Mouse (Mus musculus) liver, postnatal 0 days (tissue): Measurements from ENCODE around the gene Jmjd4. TPM values are rescaled to one million over a fixed set of nuclear protein-coding genes. Genes with fewer than 3 reads are reported as not detected.

Experiments used
- ATAC-seq: fragments of 200-750 bp; cut with Nextera tagmentation; 2 replicates; pipeline ENCODE4 v1.8.0; 2017; ENCODE audit warnings: mild to moderate bottlenecking, moderate library complexity
- DNase-seq: peaks from one replicate; pipeline ENCODE4 v3.0.0-alpha.2; 2016
- H3K27ac ChIP-seq: fragments of 300-500 bp; sonication (generic); 2 replicates; pipeline ENCODE4 v1.5.1; 2014; ENCODE audit warnings: antibody characterized with exemption, moderate library complexity, mild to moderate bottlenecking, low read depth
- H3K27me3 ChIP-seq: fragments of 300-500 bp; sonication (generic); 2 replicates; pipeline ENCODE4 v1.6.1; 2014; ENCODE audit warnings: low read length, control low read depth, mixed read lengths; ENCODE audit not compliant: insufficient read depth
- H3K36me3 ChIP-seq: fragments of 300-500 bp; sonication (generic); replicated peaks from 2 replicates; pipeline ENCODE4 v1.6.1; 2014; ENCODE audit warnings: mild to moderate bottlenecking, control low read depth, low read length, moderate library complexity, mixed read lengths; ENCODE audit not compliant: insufficient read depth
- H3K4me1 ChIP-seq: fragments of 300-500 bp; sonication (generic); 2 replicates; pipeline ENCODE4 v1.6.1; 2014; ENCODE audit warnings: antibody characterized with exemption, mild to moderate bottlenecking, control low read depth; ENCODE audit not compliant: insufficient read depth
- H3K4me2 ChIP-seq: fragments of 300-500 bp; sonication (generic); 2 replicates; pipeline ENCODE4 v1.6.1; 2014; ENCODE audit warnings: low read depth, mild to moderate bottlenecking, low read length, moderate library complexity, mixed read lengths
- H3K4me3 ChIP-seq: fragments of 300-500 bp; sonication (generic); 2 replicates; pipeline ENCODE4 v1.5.1; 2014; ENCODE audit warnings: low read depth, low read length
- H3K9ac ChIP-seq: fragments of 300-500 bp; sonication (generic); replicated peaks from 2 replicates; pipeline ENCODE4 v1.6.1; 2014; ENCODE audit warnings: mild to moderate bottlenecking, moderate library complexity
- H3K9me3 ChIP-seq: fragments of 300-500 bp; sonication (generic); 2 replicates; pipeline ENCODE4 v1.6.1; 2016; ENCODE audit warnings: mild to moderate bottlenecking, control low read depth, low read length, mixed read lengths
- CTCF ChIP-seq: sonication (generic); IDR thresholded peaks from 2 replicates; pipeline ENCODE4 v1.5.1; 2016; ENCODE audit warnings: antibody characterized with exemption, low read depth
- EP300 ChIP-seq: IDR thresholded peaks from 2 replicates; pipeline ENCODE4 v1.6.1; 2016; ENCODE audit warnings: antibody characterized with exemption, low read depth, mild to moderate bottlenecking
- WGBS: fragments of 180-500 bp; shearing (Covaris S2); extraction: QIAGEN DNeasy Blood & Tissue Kit; methylation state at CpG from one replicate; pipeline ENCODE4 v1.1.7; 2014; ENCODE audit not compliant: insufficient replicate concordance; 5-methylcytosine and 5-hydroxymethylcytosine counted together
- polyA plus RNA-seq: library from polyadenylated mRNA; unstranded; fragments of >200 nt; fragmentation: Nextera tagmentation; extraction: Ambion mirVana; gene quantifications from 2 replicates; pipeline ENCODE4 v1.2.1, GENCODE M21; 2015

Gene Jmjd4
- 3.2 and 3.6 TPM in 2 replicates for polyA plus RNA-seq

DNA sequence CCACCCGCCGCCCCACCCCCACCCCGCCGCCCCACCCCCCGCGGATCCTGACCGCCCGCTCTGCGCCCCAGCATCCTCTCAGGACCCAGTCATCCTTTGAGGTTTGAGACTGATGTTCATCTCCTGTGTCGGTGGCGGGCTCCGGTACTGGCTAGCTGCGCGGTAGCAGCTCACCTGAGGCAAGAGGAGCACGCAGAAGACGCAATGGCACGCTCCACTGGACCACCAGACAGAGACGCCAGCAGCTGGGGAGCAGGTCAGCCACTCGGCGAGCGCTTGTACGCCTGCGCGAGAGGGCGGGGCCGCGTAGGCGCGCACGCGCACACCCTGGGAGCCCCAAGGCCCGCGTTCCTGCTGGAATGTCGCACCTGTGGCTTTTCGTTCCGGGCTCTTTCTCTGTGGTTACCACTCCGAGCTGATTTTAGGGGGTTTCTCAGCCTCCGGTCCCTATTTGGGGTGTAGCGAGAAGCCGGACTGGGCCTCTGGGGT, at the start of gene Jmjd4:
Jmjd4 (plus strand) TSS at position 305 of the 489 bp plus-strand sequence.
- ATAC-seq (peak; percentile 97), DNase-seq (peak; percentile 93)
- H3K27ac ChIP-seq = peak within 1 kb of the TSS; percentile 87
- under 1% methylated on average over 32 of the region's 40 CpGs for WGBS
- peaks cover 5% of the 10 kb centered on the region for H3K36me3 ChIP-seq
- peak within 1 kb of the TSS; percentile 93 for H3K9ac ChIP-seq
- H3K9me3 ChIP-seq = no peaks in the 10 kb centered on the region
- TF ChIP-seq EP300 (no peak), CTCF (no peak)
- H3K4me1 ChIP-seq = peaks cover 16% of the 10 kb centered on the region
- no peaks in the 10 kb centered on the region for H3K27me3 ChIP-seq
- peak within 1 kb of the TSS; percentile 98 for H3K4me2 ChIP-seq
- peak within 1 kb of the TSS; percentile 96 for H3K4me3 ChIP-seq

DNA sequence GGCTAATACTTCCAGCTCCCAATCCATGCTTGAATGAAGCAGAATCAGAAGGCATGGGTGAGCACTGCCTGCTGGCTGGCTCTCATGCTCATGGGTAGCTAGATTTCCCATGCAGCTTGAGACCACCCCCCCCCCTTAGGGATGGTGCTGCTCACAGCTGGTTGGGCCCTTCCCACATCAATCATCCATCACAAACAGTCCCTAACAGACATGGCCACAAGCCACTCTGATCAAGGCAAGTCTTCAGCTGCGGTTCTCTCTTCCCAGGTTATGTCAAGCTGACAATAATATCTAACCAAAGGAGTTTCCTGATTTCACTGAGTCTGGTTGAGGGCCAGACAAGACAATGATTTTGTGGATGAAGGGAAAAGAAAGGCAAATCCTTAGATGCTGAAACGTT, 49.0 kb upstream of the Jmjd4 start:
- Histone ChIP-seq H3K36me3 (no peaks in the 10 kb centered on the region), H3K9me3 (no peaks in the 10 kb centered on the region), H3K4me2 (no peak overlapping the region), H3K9ac (no peak overlapping the region), H3K4me1 (no peaks in the 10 kb centered on the region), H3K4me3 (no peak overlapping the region), H3K27ac (no peak overlapping the region), H3K27me3 (no peaks in the 10 kb centered on the region)
- 45% methylated on average over 2 of the region's 2 CpGs for WGBS
- TF ChIP-seq EP300 = no peak
- TF ChIP-seq CTCF = no peak
- DNase-seq (no peak), ATAC-seq (no peak)

DNA sequence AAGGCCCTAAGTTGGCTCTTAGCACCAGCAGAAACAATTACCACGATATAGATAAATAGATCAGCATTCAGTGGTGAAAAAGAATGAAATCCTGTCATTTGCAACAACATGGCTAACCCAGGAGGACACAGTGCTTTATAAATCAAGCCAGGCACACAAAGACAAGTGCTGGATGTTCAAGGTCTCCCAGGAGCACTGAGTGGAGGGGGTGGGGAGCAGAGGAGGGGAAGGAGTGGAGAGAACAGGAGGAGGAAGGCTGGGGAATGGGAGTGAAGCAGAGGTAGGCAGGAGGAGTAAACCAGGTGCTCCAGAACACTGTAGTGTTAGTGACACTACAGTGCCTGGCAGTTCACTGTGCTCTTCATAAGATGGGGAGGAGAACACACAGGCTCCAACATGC, 44.1 kb upstream of the Jmjd4 start:
- Histone ChIP-seq H3K4me3 (no peak overlapping the region), H3K9me3 (no peaks in the 10 kb centered on the region), H3K9ac (no peak overlapping the region), H3K4me1 (no peaks in the 10 kb centered on the region), H3K27ac (no peak overlapping the region), H3K4me2 (no peak overlapping the region), H3K36me3 (no peaks in the 10 kb centered on the region), H3K27me3 (no peaks in the 10 kb centered on the region)
- 60% methylated on average over 1 of the region's 1 CpGs for WGBS
- TF ChIP-seq CTCF = no peak
- no peak for TF ChIP-seq EP300
- ATAC-seq (no peak), DNase-seq (no peak)

DNA sequence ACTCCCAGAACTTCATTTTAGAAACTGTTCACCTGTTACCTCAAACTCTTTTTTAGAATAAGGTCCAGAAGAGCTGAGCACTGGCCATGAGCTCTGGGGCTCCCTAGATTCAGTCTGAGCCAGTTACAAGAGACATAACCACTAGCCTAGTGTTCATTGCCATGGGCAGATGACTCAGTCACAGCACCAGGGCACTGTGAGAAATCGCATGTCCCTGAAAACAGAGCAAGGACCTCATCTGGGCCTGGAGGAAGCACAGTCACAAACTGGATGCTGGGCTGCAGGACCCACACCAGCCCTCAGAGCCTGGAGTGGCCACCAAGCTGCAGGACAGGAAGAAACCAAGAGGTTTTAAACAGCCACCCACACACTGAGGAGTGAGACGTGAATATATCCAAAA, 39.0 kb upstream of the Jmjd4 start:
- WGBS = 64% methylated on average over 2 of the region's 2 CpGs
- no peak overlapping the region for H3K4me2 ChIP-seq
- H3K4me3 ChIP-seq = no peak overlapping the region
- DNase-seq (no peak), ATAC-seq (no peak)
- no peaks in the 10 kb centered on the region for H3K4me1 ChIP-seq
- H3K27ac ChIP-seq = no peak overlapping the region
- no peaks in the 10 kb centered on the region for H3K27me3 ChIP-seq
- no peaks in the 10 kb centered on the region for H3K9me3 ChIP-seq
- TF ChIP-seq EP300 = no peak
- no peak for TF ChIP-seq CTCF
- H3K36me3 ChIP-seq = no peaks in the 10 kb centered on the region
- no peak overlapping the region for H3K9ac ChIP-seq

DNA sequence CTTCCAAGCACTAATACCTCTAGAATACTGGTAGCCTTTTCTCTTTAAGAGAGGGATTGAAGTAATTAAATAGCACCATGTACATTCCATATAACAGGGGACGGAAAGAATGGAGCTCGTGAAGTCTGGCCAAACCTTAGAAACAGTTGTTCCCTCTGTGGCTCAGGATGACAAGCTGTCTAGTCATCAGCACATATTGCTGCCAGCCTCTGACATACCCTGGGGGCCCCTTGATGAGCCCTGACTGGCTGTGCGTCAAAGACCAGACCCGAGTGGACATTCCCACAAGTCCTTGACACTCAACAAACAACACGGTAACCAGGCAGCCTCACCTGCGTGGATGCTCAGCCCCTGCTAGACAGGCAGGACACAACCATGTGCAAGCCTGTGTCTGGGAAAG, 37.8 kb upstream of the Jmjd4 start:
- DNase-seq = no peak
- H3K36me3 ChIP-seq = no peaks in the 10 kb centered on the region
- no peak overlapping the region for H3K4me2 ChIP-seq
- no peak overlapping the region for H3K4me3 ChIP-seq
- TF ChIP-seq CTCF (no peak), EP300 (no peak)
- no peaks in the 10 kb centered on the region for H3K4me1 ChIP-seq
- H3K27ac ChIP-seq = no peak overlapping the region
- WGBS = 71% methylated on average over 6 of the region's 6 CpGs
- no peak for ATAC-seq
- H3K27me3 ChIP-seq = no peaks in the 10 kb centered on the region
- H3K9ac ChIP-seq = no peak overlapping the region
- no peaks in the 10 kb centered on the region for H3K9me3 ChIP-seq

DNA sequence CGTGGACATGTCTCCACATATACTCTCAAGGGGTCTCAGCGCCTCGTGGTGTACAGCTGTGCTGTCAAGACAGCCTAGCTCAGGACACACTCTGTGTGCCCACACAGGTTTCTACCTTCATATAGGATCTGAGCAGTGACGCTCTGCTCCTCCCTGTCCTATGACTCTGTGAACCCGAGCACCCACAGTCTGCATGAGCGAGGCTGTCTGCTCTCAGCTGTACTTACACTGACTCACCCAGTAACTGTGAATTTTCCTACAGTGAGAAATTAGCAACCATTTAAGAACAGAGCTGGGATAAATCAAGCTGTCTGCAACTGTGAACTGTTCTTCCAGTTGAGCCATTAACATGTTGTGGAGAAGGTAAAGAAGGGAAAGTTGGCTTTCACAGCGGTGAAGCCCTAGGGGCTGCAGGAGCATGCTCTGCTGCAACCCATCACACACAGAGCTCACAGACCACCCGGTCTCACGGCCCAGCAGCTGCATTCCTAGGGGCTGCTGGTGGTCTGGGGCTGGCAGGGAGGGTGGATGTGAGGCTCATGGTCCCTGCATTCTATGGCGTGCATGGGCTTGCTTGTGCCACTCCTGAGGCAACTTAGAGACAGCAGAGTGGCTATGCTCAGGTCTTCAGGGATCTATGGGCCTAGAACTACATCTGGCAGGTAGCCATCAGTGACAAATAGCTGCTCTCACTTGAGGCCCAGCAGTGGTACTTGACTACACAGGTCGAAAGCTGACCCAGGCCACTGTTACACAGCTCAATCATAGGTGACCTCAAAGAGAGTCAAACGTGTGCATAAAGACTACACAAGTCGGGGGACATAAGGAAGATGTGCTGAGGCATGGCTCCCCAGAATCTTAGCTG, 36.6 kb upstream of the Jmjd4 start:
- H3K9me3 ChIP-seq = no peaks in the 10 kb centered on the region
- H3K4me3 ChIP-seq = no peak overlapping the region
- H3K4me2 ChIP-seq = no peak overlapping the region
- peaks cover under 1% of the 10 kb centered on the region; the same call in 1 of the 2 replicates for H3K4me1 ChIP-seq
- no peaks in the 10 kb centered on the region for H3K27me3 ChIP-seq
- no peak overlapping the region for H3K27ac ChIP-seq
- H3K9ac ChIP-seq = no peak overlapping the region
- H3K36me3 ChIP-seq = no peaks in the 10 kb centered on the region
- TF ChIP-seq CTCF (no peak), EP300 (no peak)
- 79% methylated on average over 13 of the region's 13 CpGs for WGBS
- ATAC-seq (no peak), DNase-seq (no peak)
